Mouse (Mus musculus) frontal cortex, postnatal 25 days (tissue): ENCODE results near the gene Nod2.

Experiments used
- DNase-seq, 2 experiments: peaks; one replicate each; pipeline ENCODE4 v3.0.0; 2022; ENCODE audit warnings: low spot score in 2 of 2

Nod2 gene

GRCm38 (mm10) chr8:88646837-88647778 lies at the start of gene Nod2:
Gene Nod2 (plus strand): TSS chr8:88647315.
- peak in 1 of 2 experiments; percentile 26 for DNase-seq

- DNase-seq = no peak
Measured at GRCm38 (mm10) chr8:88598578-88598977, 48.5 kb upstream of the Nod2 start.

GRCm38 (mm10) chr8:88599491-88599890 lies 47.6 kb upstream of the Nod2 start:
- no peak for DNase-seq

- no peak for DNase-seq
Measured at GRCm38 (mm10) chr8:88603446-88603989, 43.6 kb upstream of the Nod2 start.

GRCm38 (mm10) chr8:88604065-88605038 lies 42.8 kb upstream of the Nod2 start:
- peak in 1 of 2 experiments; percentile 13 for DNase-seq

GRCm38 (mm10) chr8:88605361-88606040 lies 41.6 kb upstream of the Nod2 start:
- DNase-seq = no peak

- DNase-seq = no peak
Measured at GRCm38 (mm10) chr8:88609036-88609435, 38.1 kb upstream of the Nod2 start.

GRCm38 (mm10) chr8:88610271-88610670 lies 36.8 kb upstream of the Nod2 start:
- DNase-seq = no peak

- no peak for DNase-seq
Measured at GRCm38 (mm10) chr8:88614981-88615380, 32.1 kb upstream of the Nod2 start.

- DNase-seq = no peak
Measured at GRCm38 (mm10) chr8:88618612-88619011, 28.5 kb upstream of the Nod2 start.

GRCm38 (mm10) chr8:88619513-88619912 lies 27.6 kb upstream of the Nod2 start:
- no peak for DNase-seq

GRCm38 (mm10) chr8:88620931-88621330 lies 26.2 kb upstream of the Nod2 start:
- no peak for DNase-seq

GRCm38 (mm10) chr8:88621408-88621807 lies 25.7 kb upstream of the Nod2 start:
- peak; percentile 74 to 75 for DNase-seq

GRCm38 (mm10) chr8:88623351-88623750 lies 23.8 kb upstream of the Nod2 start:
- no peak for DNase-seq

- DNase-seq = no peak
Measured at GRCm38 (mm10) chr8:88624276-88624675, 22.8 kb upstream of the Nod2 start.

GRCm38 (mm10) chr8:88626433-88626832 lies 20.7 kb upstream of the Nod2 start:
- DNase-seq = no peak

- no peak for DNase-seq
Measured at GRCm38 (mm10) chr8:88626940-88627264, 20.2 kb upstream of the Nod2 start.

GRCm38 (mm10) chr8:88627265-88627991 lies 19.7 kb upstream of the Nod2 start:
- peak; percentile 52 to 61 for DNase-seq

- peak in 1 of 2 experiments; percentile 20 for DNase-seq
Measured at GRCm38 (mm10) chr8:88628001-88628774, 18.9 kb upstream of the Nod2 start.

GRCm38 (mm10) chr8:88630225-88630624 lies 16.9 kb upstream of the Nod2 start:
- no peak for DNase-seq
